Mouse (Mus musculus) kidney, postnatal 0 days (tissue): ENCODE measurements around the gene Papolg. TPM values are rescaled to one million over a fixed set of nuclear protein-coding genes. Genes with fewer than 3 reads are reported as not detected.
"Not testable (repeated sequence)": the region's sequence is repeated elsewhere in the genome, so short reads cannot be mapped to it uniquely, and the experiment has no call there.

Experiments used
- ATAC-seq: fragments of 200-750 bp; cut with Nextera tagmentation; replicated peaks from 2 replicates; pipeline ENCODE4 v1.8.0; 2017; ENCODE audit warnings: low read depth, moderate number of reproducible peaks, moderate TSS enrichment, moderate library complexity; ENCODE audit not compliant: low FRiP score
- DNase-seq: peaks from one replicate; pipeline ENCODE4 v3.0.0-alpha.2; 2016; ENCODE audit warnings: low spot score
- H3K27ac ChIP-seq: fragments of 300-500 bp; sonication (generic); 2 replicates; pipeline ENCODE4 v1.5.1; 2014; ENCODE audit warnings: mild to moderate bottlenecking
- H3K27me3 ChIP-seq: fragments of 300-500 bp; sonication (generic); 2 replicates; pipeline ENCODE4 v1.6.1; 2014; ENCODE audit warnings: low read length, mixed read lengths; ENCODE audit not compliant: insufficient read depth
- H3K36me3 ChIP-seq: fragments of 300-500 bp; sonication (generic); 2 replicates; pipeline ENCODE4 v1.6.1; 2014; ENCODE audit warnings: low read length, mixed read lengths; ENCODE audit not compliant: insufficient read depth
- H3K4me1 ChIP-seq: fragments of 300-500 bp; sonication (generic); replicated peaks from 2 replicates; pipeline ENCODE4 v1.6.1; 2014; ENCODE audit warnings: antibody characterized with exemption, low read length, mixed read lengths; ENCODE audit not compliant: insufficient read depth
- H3K4me2 ChIP-seq: fragments of 300-500 bp; sonication (generic); 2 replicates; pipeline ENCODE4 v1.6.1; 2014; ENCODE audit warnings: mild to moderate bottlenecking, low read length, moderate library complexity, mixed read lengths
- H3K4me3 ChIP-seq: fragments of 300-500 bp; sonication (generic); replicated peaks from 2 replicates; pipeline ENCODE4 v1.5.1; 2014; ENCODE audit warnings: low read depth, low read length
- H3K9ac ChIP-seq: fragments of 300-500 bp; sonication (generic); 2 replicates; pipeline ENCODE4 v1.6.1; 2014; ENCODE audit warnings: low read depth, low read length
- H3K9me3 ChIP-seq: fragments of 300-500 bp; sonication (generic); replicated peaks from 2 replicates; pipeline ENCODE4 v1.6.1; 2016; ENCODE audit warnings: low read length, inconsistent platforms, mixed read lengths
- CTCF ChIP-seq: IDR thresholded peaks from 2 replicates; pipeline ENCODE4 v1.5.1; 2016; ENCODE audit warnings: antibody characterized with exemption, low read depth, mild to moderate bottlenecking, moderate library complexity
- WGBS: fragments of 180-500 bp; shearing (Covaris S2); extraction: QIAGEN DNeasy Blood & Tissue Kit; methylation state at CpG from one replicate; pipeline ENCODE4 v1.1.7; 2014; 5-methylcytosine and 5-hydroxymethylcytosine counted together
- polyA plus RNA-seq: library from polyadenylated mRNA; unstranded; fragments of >200 nt; fragmentation: Nextera tagmentation; extraction: Ambion mirVana; gene quantifications from 2 replicates; pipeline ENCODE4 v1.2.1, GENCODE M21; 2015

Papolg gene
- polyA plus RNA-seq, result 9.5 and 9.8 TPM in 2 replicates

DNA sequence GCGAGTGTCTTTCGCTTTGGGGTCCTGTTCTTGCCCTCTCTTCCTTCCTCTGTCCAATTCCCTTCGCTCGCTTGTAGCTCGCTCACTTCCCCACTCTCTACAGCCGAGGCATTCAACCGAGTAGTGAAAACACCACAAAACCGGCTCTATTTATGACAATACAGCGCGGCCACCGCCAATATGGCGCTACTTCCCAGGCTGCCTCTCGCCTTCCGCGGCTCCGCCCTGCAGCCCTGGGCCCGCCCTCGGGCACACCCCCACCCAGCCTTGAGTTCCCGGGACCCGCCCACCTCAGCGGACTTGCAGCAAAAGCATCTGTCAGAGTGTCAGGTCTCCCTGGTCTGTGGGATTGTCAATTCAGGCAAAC is at the start of gene Papolg:
TSS of gene Papolg (minus strand) at position 194 of the 367 bp plus-strand sequence.
- TF ChIP-seq CTCF, result no peak
- peak; percentile 96 for DNase-seq

DNA sequence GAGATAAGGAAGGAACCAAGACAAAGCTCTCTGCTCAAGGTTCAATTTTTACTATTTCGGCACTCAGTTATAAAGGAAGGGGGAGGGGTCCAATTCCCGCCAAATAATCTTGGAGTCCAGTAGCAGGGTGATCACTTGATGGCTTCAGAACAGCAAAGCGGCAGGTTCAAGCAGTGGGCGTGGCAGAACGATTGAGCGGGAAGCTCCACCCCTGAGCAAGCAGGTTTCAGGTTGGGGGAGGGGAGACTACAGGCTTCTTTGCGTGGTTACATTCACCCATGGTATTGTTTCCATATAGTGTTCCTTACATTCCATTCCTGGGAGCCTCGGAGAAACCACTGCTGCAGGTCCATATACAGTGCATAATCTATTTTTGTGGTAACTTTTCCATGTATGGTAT is 33.1 kb upstream of the Papolg start:
- WGBS, result 22% methylated on average over 8 of the region's 8 CpGs
- not testable (repeated sequence) for DNase-seq, H3K9ac ChIP-seq, H3K36me3 ChIP-seq, H3K27me3 ChIP-seq, ATAC-seq, H3K27ac ChIP-seq, H3K9me3 ChIP-seq, H3K4me3 ChIP-seq, H3K4me1 ChIP-seq
- peak overlapping the region; percentile 18; the same call in 1 of the 2 replicates for H3K4me2 ChIP-seq

More for the DNA sequence above, at the start of gene Papolg:
- Histone ChIP-seq H3K27me3 (no peaks in the 10 kb centered on the region), H3K36me3 (peaks cover 4% of the 10 kb centered on the region; the same call in 1 of the 2 replicates), H3K4me1 (no peaks in the 10 kb centered on the region), H3K9me3 (no peaks in the 10 kb centered on the region), H3K27ac (peak within 1 kb of the TSS; percentile 96), H3K4me3 (peak within 1 kb of the TSS; percentile 93), H3K4me2 (peak within 1 kb of the TSS; percentile 82), H3K9ac (peak within 1 kb of the TSS; percentile 83)
- peak; percentile 100 for ATAC-seq
- WGBS, result under 1% methylated on average over 21 of the region's 21 CpGs

DNA sequence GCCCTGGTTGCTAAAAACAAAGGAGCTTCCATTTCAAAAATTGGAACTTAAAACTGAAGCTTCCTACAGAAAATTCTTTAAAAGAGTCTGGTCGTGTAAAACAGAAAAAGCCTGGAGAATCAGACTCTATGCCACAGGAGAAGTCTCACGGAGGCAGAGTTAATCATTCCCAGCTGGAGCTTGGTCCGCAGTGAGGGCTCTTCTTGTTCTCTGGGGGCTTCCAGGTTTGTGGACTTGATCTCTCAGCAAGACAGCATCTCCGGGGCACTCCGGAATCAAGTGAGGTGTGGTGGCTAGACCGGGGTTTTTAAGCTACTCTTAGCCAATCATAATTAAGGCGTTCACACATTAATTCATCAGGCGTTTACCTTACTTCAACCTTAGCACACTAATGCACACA is 32.6 kb upstream of the Papolg start:
- H3K9me3 ChIP-seq, result no peaks in the 10 kb centered on the region
- no peaks in the 10 kb centered on the region for H3K27me3 ChIP-seq
- ATAC-seq, result no peak
- no peak overlapping the region for H3K9ac ChIP-seq
- H3K4me3 ChIP-seq, result no peak overlapping the region
- H3K4me1 ChIP-seq, result no peaks in the 10 kb centered on the region
- 33% methylated on average over 8 of the region's 8 CpGs for WGBS
- H3K27ac ChIP-seq, result no peak overlapping the region
- 0 out of 2 replicates have a peak overlapping the region, but pooled peaks have one; percentile 18 for H3K4me2 ChIP-seq
- peak; percentile 1 for DNase-seq
- no peaks in the 10 kb centered on the region for H3K36me3 ChIP-seq
- no peak for TF ChIP-seq CTCF

DNA sequence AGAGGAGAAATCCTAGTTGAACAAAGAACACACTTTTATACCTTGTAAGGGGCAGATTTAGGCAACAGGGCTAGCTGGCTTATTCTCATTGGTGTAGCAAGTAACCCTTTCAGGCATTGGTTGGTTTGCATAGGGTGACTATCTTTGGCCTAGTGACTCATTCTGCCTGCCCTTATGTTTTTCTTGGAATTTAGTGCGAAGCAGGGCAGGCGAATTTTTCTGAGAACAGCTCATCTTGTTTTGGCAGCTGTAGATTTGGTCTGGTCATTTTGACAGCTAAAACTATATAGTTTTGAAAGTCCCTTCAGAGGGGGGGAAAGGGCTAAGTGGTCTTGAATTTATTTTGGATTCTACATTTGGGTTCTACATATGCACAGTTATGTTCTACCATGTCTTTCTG is 18.8 kb upstream of the Papolg start:
- not testable (repeated sequence) for H3K9ac ChIP-seq, ATAC-seq, H3K4me1 ChIP-seq, H3K27me3 ChIP-seq, H3K27ac ChIP-seq, H3K4me2 ChIP-seq, DNase-seq, H3K36me3 ChIP-seq, H3K9me3 ChIP-seq, H3K4me3 ChIP-seq
- WGBS, result 66% methylated on average over 2 of the region's 2 CpGs

DNA sequence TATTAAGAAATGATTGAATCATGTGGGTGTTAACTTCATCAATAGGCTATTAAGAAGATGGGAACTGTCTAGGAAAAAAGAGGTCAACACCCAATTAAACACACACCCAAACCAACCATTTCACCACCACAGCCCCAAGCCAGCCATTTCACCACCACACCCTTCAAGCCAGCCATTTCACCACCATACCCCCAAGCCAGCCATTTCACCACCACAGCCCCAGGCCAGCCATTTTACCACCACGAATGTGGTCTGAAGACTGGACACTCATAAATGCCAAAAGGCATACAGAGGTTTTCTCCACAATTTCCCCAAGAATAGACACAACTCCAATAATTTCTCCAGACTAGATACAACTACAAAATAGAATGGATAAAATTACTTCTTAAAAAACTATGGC is 8.9 kb upstream of the Papolg start:
- H3K4me2 ChIP-seq, result no peak overlapping the region
- H3K4me1 ChIP-seq, result no peaks in the 10 kb centered on the region
- 77% methylated on average over 1 of the region's 1 CpGs for WGBS
- H3K9me3 ChIP-seq, result no peaks in the 10 kb centered on the region
- TF ChIP-seq CTCF, result no peak
- H3K4me3 ChIP-seq, result no peak overlapping the region
- no peaks in the 10 kb centered on the region for H3K27me3 ChIP-seq
- ATAC-seq, result no peak
- no peak overlapping the region for H3K27ac ChIP-seq
- no peaks in the 10 kb centered on the region for H3K36me3 ChIP-seq
- DNase-seq, result no peak
- no peak overlapping the region for H3K9ac ChIP-seq

DNA sequence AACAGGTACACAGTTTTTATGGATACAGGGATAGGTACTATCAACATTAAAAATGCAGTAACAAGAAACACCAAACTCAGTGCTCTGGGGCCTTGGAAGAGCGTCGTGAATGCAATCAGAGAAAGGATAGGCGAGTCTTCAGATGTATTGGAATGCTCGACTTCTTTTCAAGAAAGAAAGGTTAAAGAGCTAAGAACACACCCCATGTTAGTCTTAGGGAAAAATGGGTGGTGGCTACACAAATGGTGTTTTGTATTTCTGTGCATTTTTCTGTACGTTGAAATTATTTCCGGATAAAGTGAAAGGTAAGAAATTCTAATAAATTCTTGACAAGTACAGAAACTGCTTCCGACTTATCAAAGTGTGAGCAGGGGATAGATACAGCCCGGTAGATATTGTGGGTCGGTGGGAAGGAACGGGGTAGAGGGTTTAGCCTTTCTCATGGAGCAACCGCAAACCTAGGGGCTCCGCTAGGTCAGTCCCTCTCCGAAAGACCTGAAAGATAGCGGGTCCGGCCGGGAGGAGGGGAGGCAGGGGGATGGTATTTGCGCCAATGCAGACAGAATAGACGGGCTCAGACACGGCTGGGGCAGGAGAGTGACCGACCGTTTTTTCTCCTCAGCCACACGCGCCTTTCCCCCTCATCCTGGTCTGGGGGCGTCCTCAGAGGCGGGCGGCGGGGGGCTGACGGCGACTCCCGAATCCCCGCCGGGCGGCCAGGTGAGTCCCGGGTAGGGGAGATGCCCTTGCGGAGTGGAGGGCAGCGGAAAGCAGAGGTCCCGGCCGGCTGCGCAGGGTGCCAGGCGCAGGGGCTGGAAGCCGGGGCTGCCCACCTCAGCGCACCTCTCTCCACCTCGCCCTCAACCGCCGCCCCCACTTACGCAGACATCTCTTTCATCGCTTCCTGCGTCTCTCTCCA is 653 bp downstream of the Papolg start:
- no peaks in the 10 kb centered on the region for H3K27me3 ChIP-seq
- H3K27ac ChIP-seq, result peak overlapping the region; percentile 96
- peaks cover 4% of the 10 kb centered on the region; the same call in 1 of the 2 replicates for H3K36me3 ChIP-seq
- peak overlapping the region; percentile 93 for H3K4me3 ChIP-seq
- H3K9ac ChIP-seq, result peak overlapping the region; percentile 83
- no peaks in the 10 kb centered on the region for H3K9me3 ChIP-seq
- DNase-seq (peak; percentile 24), ATAC-seq (peak; percentile 78)
- no peaks in the 10 kb centered on the region for H3K4me1 ChIP-seq
- no peak for TF ChIP-seq CTCF
- under 1% methylated on average over 48 of the region's 48 CpGs for WGBS
- peak overlapping the region; percentile 82 for H3K4me2 ChIP-seq
